Mouse (Mus musculus) right cerebral cortex, postnatal 14 days (tissue): Measurements from ENCODE around the gene Chp2.
"Not testable (repeated sequence)": the region's sequence is repeated elsewhere in the genome, so short reads cannot be mapped to it uniquely, and the experiment has no call there.

Experiments used
- DNase-seq: peaks from one replicate; pipeline ENCODE4 v3.0.0; 2022

Gene Chp2

DNA sequence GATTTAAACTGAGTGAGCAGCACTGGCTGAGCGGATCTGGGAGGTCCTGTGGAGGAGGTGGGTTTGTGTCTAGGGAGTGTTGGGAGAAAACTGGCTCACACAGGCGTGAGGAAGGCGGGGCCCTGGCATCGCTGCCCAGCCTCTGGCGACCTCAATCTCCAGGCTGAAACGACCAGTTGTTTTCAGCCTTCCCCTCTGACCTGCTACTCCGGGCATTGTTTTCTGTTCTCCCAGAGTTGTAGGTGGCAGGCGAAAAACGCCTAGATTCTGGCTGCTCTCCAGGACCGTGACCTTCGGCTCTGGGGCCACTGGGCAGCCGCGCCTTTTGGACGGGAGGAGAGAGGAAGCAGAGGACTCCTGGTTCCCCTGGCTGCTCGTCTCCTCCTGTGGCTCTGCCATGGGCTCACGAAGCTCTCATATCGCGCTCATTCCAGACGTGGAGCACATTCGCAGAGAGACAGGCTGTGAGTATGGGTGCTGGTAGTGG lies at the start of gene Chp2:
Chp2 (plus strand) TSS at position 182 of the 487 bp plus-strand sequence.
- DNase-seq = no peak

DNA sequence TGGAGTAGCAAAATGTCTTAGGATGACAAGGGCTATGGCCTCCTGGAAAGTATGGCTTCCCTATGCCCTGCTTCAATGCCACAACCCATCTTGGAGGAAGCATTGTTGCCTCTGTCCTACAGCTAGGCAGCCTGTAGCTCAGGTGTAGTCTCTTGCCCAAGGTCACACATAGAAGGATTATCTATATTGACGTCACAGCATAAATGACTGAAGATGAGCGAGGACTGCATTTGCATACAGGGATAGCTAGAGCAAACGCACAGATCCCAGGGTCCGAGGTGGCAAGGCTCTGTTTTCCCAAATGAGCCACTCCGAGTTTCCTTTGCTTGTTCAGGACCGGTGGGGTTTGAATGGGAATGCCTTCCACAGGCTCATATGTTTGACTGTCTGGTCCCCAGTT lies 48.6 kb upstream of the Chp2 start:
- no peak for DNase-seq

DNA sequence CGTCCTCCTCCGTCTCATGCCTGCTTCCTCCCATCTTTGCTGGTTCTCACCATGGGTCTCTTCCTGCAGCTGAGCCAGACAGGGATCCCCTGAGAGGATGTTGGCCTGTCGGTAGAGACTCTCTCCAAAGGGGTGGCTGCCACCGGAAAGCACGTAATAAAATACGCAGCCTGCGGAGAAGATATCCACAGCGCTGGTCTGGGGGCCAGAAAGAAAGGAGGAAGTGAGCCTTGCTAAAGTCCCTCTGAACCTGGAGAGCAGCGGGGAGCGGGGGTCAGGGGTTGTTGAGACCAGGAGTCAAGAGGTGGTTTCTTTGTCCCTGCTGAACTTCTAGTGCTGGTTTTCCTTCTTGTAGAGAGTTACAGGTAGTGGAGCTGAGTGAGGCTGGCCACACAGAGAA lies 47.7 kb upstream of the Chp2 start:
- DNase-seq = no peak

DNA sequence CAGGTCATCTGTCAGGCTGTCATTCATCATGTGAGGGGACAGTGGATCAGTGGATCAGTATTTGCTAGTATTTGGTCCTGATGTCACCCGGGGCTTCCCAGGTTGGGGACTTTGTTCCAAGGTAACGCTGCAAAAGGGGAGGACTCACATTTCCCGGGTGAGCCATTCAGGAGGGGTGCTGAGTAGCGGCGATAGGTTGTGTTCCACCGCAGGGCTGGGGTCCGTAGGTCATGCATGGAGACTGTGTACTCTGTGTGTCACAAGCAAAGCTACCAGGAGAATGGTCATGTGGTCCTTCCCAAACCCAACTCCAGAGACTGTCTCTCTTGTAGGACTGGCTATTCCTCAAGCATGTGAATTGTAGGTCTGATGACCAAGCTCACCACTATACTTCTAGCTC lies 38.6 kb upstream of the Chp2 start:
- DNase-seq = no peak

DNA sequence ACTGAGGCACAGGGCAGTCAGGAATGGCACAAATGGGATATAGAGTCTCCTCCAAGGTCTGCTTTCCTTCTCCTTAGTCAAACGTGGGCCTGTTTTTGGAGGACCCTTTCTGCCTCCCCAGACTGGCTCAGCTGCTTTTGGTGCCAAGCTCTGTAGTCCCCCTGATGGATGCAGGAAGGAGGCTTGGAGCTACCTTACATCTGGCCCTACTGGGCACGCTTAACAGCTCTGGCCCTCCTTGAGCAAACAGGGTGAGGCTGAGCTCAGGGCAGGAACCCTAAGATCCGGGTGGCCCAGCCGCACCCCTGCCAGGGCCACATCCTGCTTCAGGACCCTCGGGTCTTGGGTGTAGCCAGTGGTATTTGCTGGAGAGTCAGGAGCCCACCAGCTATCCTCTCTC lies 34.7 kb upstream of the Chp2 start:
- no peak for DNase-seq

DNA sequence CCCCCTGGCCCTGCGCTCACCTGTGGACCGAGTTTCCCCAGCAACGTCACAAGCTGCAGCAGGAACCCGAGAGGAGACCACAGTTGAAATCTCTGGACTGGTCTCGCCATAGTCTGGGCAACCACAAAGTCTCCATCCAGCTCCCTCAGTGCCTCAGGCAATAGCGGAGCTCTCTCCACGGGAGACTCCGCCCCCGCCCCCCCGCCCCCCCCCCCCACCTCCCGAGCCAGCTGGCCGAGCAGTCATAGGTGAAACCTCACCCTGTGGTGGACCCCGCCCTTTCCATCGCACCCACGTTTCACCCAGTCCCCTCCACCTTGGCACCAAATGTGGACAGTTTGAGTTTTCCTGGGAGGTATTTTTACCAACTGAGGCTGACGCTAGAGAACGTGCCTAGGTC lies 33.3 kb upstream of the Chp2 start, which contains the start of gene Ern2:
Ern2 (minus strand) TSS at position 165 of the 400 bp plus-strand sequence.
- no peak for DNase-seq

DNA sequence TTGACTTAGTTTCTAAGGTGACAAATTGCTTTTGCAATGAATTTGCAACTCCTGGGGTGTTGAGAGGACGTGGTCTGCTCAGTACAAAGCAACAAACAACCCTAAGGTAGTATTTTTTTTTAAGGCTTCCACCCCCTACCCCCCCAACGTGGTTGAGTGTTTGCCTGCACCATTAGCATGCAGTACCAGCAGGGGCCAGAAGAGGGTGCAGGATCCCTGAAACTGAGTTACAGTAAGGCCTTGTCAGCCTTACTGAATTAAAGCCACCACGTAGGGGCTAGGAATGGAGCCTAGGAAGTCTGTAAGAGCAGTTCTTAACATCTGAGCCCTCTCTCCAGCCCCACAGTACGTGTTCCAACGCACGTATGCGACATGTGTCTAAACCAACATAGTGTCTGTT lies 29.8 kb upstream of the Chp2 start:
- peak; percentile 62 for DNase-seq

DNA sequence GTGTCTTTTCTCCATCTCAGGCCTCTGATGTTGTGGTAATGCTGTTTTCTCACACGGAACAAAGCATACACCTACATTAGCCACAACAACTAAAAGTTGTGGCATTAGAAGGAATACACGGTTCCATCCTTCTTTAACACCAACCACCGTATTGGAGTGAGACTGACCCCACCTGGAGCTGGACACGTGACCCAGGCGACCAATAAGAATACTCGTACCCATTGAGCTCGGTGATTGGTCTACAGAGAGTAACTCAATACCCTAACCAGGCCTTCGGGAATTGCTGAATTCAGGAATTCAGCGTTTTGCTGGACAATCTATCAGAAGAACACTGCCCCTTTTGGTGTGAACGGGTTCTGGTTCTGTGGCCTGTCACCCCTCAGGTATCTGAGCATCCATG lies 28.2 kb upstream of the Chp2 start:
- DNase-seq = no peak

DNA sequence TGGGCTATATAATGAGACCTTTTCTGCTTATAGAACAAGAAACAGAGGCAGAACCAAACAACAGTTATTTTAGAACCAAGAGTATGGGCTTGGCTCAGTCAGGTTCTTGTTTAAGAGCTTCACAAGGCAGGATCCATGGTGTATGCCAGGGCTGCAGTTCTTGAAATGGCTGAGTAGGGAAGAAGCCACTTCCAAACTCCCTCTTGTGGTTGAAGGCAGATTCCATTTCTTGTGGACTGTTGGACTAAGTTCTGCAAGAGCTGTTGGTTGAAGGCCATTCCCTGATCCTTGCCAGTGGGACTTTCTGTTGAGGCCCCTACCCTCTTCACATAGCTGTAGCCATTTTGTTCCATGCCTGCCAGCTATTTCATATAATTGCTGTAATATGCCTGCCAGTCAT lies 25.4 kb upstream of the Chp2 start:
- no peak for DNase-seq

DNA sequence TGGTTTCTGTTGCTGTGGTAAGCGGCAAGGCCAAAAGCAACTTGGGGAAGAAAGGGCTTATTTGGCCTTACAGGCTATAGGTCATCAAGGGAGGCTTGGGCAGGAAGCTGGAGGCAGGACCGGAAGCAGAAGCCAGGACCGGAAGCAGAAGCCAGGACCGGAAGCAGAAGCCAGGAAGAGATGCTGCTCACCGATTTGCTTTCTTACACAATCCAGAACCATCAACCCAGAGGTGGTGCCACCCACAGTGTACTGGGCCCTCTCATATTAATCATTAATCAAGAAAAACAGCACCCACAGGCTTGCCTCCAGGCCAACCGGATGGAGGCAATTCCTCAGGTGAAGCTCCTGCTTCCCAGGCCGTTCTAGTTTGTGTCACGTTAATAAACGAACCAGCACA lies 22.5 kb upstream of the Chp2 start:
- no peak for DNase-seq

DNA sequence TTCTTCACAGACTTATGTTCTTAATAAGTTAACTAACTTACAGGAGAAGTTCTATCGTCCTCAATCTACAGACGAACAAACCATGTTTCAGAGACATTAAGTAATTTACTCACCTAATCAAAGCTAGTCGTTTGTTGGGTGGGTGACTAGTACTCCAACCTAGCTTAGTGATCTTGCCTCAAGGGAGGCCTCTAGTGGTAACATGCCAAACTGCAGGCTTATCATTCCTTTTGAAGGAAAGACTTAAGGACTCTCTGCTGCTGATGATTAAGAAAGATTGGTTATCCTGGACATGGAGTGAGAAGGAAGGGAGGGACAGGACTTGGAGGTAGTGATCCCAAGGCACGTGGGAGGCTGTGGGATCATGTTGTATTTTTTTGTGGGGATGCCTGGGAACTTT lies 22.0 kb upstream of the Chp2 start:
- DNase-seq = peak; percentile 43

DNA sequence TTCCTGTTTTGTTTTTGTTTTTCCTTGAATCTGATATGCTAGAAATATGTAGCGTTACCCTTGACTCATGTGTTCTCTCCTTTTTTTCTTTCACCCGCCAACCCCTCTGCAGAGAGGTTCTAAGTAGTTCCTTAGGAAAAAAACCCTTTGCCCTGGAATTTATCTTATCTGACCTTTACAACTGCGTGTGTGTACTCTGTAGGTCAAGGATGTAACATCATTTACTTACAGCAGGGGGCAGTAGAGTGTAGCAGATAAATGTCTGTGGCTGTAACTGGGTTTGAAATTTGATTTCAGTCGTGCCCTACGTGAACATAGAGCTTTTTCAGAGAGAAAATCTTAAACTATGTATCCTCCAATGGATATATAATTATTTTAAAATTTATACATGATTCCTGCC lies 20.0 kb upstream of the Chp2 start:
- DNase-seq = no peak

DNA sequence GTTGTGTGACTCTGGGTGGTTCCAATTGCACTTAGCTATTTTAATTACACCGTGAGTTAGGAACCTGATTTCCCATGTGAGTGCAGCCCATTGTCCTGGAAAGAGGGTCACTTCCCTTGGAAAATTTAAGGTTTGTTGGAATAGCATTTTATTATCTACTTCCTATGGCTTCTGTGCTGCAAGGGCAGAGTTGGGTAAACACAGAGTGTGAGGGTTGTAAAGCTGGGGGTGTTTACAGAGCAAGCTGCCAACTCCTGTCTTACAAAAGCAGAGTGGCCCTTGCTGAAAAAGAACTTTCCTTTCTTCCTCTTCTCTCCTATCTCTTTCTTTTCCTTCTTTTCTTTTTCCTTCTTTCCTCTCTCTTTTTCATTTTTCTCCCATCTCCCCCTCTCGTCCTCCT lies 15.4 kb upstream of the Chp2 start:
- no peak for DNase-seq

DNA sequence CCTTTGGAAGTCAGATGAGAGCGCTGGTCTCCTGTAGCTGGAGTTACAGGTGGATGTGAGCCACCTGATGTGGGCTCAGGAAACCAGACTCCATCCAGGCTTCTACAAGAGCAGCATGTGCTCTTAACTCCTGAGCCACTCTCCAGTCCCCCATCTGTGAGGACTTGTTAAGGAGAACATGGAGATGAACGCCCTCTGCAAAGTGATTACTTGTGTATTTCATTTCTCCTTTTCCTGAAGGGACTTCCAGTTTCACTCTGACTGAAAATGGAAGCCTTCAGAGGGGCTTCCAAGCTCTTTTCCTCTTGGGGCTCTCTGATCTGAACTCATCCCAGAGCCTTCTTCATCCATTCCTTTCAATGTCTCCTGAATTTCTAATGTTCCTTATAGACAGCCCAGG lies 13.2 kb upstream of the Chp2 start:
- DNase-seq = no peak

DNA sequence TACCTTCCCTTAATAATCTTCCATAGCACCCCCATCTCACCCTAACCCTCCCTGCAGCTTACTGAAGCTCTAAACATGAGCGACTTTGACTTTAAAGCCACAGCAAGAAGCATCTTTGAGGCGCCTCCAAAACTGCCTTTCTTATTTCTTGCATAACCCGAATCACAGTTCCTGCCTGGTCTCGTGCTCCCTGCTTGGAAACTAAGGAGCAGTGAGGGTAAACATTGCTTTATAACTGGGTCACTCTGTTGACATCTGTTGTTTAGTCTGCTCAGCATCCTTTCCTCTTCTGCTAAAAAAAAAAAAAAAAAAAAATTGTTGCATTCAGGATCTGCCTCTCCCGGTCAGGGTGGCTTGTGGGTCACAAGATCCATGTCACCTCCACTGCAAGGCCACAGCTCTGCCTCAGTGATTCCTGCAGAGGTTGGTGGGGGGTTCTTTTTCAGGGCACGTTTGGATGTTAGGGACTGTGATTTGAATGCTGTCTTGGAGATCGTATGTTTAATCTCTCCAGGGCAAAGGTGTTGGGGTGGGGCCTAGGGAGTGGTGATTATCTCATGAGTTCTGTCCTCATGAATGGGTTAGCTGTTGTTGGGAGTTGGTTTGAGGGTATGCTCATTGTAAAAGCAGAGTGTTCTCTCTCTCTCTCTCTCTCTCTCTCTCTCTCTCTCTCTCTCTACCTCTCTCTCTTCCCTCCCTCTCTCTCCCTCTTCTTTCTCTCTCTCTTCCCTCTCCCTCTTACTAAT lies 10.8 kb upstream of the Chp2 start:
- DNase-seq = no peak

DNA sequence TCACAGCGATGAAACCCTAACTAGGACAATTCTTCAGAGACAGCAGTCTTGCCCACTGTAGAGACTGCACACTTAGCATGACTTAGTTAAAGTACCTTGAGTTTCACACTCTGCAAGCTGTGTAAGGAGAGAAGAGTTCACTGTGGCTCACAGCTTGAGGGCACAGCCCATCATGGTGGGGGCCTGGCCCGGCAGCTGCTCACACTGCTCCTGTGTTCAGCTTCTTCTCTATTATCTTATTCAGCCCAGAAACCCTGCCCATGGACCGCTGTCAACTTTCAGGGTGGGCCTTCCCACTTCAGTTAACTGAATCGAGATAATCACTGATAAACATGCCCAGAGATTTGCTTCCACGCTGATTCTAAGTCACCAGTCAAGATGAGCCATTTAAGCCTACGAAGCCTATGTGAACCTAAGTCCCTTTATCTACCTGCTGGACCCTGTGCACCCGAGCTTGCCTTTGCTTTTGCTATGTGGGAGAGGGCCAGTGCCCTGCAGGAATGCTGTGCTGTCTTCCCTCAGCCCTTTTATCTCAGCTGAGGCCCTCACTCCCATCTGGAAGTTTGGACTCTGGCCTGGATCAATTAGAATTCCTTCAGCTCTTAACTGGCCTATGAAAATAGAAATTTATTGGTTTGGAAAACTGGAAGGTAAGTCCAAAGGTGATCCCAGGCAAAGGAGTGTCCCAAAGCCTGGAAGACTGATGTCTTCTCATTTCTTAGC lies 6.9 kb downstream of the Chp2 start:
- no peak for DNase-seq

DNA sequence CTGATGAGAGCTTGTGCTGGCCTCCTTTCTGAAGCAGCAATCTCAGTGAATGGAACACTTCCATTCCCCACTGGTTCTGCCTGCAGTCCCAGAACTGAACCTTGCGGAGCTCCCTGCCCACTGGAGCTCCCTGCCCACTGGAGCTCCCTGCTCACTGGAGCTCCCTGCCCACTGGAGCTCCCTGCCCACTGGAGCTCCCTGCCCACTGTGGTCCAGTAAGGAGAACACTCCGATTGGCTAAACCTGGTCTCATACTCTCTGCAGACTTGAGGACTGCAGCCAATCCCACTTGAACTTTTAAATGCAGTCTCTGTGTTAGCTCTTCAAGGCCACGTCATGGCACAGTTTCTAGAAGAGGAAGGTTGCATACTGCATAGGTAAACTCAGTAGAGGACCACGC lies 7.4 kb downstream of the Chp2 start:
- no peak for DNase-seq

DNA sequence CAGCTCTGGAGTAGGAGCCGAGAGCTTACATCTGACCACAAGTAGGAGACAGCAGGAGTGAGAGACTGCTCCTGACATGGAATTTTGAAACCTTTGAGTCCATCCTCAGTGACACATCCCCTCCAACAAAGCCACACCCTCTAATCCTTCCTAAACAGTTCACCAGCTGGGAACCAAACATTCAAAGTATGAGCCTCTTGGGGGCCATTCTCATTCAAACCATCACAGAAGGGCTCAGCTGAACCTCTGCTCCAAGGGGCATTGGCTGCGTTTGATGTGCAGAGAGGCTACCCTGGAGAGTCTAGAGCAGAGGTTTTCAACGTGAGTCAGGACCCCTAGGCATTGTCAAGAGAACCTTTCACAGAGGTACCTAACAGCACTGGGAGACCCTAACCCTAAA lies 10.0 kb downstream of the Chp2 start:
- DNase-seq = no peak

DNA sequence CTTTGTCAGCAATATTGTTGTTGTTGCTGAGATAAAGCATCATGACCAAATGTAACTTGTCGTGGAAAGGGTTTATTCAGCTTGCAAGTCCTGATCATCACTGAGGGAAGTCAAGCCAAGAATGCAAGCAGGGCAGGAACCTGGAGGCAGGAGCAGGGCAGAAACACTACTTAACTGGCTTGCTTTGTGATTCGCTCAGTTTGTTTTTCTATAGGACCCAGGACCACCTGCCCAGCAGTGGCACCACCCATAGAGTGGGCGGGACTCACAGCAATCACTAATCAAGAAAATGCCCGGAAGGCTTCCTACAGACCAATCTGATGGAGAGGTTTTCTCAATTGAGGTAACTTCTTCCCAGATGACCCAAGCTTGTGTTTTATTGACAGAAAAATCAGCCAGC lies 10.6 kb downstream of the Chp2 start:
- DNase-seq = no peak

DNA sequence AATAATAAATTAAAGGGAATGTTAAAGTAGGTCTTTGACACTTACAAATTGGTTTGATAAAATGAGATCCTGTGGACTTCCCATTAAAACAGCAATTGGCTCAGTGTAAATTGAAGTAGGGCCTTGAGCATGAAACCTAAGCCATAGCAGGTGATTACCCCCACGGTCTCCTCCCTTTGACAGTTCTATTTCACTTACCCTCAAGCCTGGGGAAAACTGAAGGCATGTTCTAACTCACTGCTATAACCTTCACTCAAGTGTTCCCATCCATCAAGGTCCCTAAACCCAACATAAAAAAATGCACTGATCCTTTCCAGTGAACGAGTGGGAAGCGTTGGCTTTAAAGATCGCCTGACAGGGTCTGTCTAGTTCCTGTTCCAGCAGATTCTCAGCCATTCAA lies 11.6 kb downstream of the Chp2 start:
- no peak for DNase-seq

DNA sequence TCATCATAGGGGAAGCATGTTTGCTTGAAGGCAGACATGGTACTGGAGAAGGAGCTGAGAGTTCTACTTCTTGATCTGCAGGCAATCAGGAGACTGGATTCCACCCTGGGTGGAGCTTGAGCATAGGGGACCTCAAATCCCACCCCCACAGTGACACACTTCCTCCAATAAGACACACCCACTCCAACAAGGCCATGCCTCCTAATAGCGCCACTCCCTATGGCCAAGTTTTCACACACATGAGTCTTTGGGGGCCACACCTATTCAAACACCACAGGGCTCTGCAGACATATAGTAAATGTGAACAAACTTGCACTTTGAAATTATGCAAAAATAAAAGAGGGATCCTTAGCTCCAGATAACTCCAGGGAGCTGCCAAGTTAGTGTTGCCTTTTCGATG lies 19.6 kb downstream of the Chp2 start:
- no peak for DNase-seq

DNA sequence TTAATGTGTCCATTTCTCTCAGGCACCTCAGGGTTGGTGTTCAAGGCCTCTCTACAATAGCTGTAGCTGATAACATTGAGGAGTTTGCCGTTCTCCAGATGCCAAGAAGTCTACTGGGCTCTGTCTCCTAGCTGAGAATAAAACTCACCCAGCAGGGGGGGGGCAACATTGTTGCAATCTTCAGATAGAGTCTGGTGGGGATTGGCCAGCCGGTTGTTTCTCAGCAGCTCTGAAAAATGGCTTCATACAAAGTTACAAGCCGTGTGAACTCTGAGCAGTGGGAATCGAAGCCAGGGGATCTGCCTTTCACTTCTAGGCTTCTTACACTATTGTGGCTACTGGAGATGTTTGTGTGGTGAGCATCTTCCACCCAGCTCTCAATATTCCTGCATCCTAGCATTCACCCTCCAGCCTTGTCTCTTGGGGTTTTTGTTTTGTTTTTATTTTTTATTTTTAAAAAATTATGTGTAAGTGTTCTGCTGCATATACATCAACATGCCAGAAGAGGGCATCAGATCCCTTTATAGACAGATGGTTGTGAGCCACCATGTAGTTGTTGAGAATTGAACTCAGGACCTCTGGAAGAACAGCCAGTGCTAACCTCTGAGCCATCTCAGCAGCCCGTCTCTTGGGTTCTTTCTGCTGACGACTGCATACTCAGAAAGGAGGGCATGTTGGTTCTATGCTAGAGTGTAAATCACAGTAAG lies 21.3 kb downstream of the Chp2 start:
- no peak for DNase-seq

DNA sequence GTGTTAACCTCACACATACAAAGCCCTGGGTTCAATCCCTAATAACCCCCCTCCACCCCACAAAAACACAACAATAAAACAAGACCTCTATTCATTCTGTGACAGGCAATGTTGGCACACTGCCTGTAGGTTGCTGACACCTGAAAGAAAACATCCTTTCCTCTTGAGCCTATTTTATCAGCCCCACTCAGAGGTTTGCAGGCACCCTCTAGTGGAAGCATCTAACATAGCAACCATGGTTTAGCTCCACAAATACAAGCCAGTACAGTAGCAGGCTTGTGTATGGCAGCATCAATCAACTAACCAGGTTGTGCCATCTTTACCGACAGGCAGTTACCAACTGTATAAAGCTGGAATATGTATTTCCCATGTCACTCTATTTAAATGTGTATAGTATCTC lies 23.0 kb downstream of the Chp2 start:
- no peak for DNase-seq

DNA sequence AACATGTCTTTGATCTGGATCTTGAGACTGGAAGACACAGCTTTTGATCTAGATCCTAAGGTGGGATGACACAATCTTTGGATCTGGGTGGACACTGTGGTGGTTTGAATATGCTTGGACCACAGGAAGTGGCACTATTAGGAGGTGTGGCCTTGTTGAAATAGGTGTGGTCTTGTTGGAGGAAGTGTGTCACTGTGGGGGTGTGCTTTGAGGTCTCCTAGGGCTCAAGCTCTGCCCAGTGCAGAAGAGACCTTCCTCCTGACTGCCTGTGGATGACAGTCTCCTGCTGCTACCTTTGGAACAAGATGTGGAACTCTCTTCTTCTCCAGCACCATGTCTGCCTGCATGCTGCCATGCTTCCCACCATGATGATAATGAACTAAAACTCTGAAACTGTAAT lies 23.4 kb downstream of the Chp2 start:
- DNase-seq = not testable (repeated sequence)
